Mouse (Mus musculus) G1E-ER4 (cell line): ENCODE data around the gene Serpina9. TPM values are rescaled to one million over a fixed set of nuclear protein-coding genes. Genes with fewer than 3 reads are reported as not detected.

Experiments
- GATA1 ChIP-seq: IDR thresholded peaks from one replicate; pipeline ENCODE4 v1.8.0; 2012; ENCODE audit warnings: low read length, inconsistent platforms
- polyA plus RNA-seq: library from polyadenylated mRNA; stranded (reverse); fragments of >175 nt; gene quantifications from 2 replicates; pipeline ENCODE4 v1.2.3, GENCODE M21; 2012

Gene Serpina9
- polyA plus RNA-seq, 1 experiment, result not detected

DNA sequence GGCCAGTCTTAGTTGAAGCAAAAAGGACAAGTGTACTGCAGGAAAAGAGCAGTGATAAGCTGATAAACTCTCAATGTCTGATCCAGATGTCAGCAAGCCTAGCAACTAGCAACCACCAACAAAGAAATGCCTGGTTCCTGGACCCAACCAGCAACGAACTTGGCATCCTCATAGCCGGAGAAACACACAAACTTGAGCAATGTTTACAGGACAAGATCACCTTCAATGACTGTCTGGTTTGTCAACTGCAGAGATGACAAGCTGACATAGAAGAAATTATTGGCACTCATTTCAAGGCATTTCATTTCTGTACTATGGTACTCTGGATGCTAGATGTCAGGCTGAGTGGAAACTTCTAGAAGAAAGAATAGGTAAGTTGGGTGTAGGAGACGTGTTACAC, 46.8 kb downstream of the Serpina9 start:
- no peak for TF ChIP-seq GATA1

DNA sequence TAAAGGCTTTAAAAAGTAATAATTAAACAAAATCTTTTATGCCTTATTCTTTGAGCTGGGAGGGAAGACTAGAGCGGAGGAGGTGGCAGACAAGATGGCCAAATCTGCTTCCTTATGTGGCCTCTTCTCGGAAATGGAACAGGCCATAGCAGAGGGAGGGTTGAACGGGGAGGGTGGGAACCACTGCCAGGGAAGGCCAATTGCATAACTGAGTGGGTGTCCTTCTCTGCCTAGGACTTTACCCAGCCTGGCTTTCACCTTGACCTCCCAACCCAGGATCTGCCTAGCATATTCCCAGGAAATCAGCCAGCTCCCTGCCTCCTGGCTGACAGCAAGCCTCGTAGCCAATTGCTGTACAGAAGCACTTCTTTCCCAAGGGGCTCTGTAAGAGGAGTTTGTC, 50.3 kb downstream of the Serpina9 start:
- TF ChIP-seq GATA1, result no peak

DNA sequence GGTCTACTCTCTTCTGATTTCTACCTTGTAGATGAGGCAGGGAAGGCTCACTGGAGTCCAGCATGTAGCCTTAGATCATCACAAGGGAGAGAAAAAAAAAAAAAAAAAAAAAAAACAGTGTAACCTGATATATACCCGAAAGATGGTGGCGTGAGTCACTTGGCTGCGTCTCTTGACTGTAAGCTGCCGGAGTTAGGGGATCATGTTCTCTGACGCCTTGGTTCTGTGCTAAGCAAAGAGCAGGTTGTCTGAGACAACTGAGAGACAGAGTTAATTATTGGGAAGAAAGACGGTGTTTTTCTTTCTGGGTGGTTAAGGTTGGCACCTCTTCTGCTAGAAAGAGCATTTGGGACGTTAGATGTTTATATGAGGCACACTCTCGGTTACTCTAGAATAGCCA, 50.7 kb downstream of the Serpina9 start:
- TF ChIP-seq GATA1, result no peak

DNA sequence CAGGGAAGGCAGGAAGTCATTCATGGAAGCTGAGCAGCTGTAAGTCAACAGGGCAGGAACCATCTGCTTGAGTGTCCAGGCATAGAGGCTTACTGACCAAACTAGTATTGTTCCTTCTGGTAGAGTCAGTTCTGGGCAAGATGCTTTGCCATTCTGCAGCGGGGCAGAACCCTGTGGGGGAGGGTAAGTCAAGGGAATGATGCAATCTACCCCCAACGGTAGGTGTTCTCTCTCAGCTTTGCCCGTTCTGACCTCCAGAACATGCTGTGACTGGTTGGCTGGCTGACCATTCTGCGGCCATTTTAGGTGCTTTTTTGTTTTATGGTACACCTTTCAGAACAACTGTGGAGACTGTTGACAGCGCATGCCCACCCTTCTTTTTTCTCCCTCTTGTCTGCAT, 51.2 kb downstream of the Serpina9 start:
- TF ChIP-seq GATA1, result no peak

DNA sequence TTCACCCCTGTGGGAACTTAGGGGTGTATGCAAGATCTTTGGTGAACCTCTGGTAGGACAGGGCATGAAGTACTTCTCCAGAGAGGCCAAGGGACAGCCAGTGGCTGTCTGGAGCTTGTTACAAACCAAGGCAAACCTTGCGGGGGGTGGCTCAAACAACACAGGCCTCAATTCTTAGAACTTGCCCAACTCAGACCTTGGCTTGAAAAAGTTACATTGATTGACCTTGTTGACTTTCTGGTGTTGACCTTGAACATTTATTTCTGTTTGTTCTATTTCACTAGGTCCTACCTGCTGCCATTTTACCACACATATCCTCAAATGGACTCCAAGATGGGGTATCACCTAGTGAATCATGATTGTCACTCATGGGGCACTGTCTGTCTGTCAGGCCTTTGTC, 51.8 kb downstream of the Serpina9 start:
- no peak for TF ChIP-seq GATA1

DNA sequence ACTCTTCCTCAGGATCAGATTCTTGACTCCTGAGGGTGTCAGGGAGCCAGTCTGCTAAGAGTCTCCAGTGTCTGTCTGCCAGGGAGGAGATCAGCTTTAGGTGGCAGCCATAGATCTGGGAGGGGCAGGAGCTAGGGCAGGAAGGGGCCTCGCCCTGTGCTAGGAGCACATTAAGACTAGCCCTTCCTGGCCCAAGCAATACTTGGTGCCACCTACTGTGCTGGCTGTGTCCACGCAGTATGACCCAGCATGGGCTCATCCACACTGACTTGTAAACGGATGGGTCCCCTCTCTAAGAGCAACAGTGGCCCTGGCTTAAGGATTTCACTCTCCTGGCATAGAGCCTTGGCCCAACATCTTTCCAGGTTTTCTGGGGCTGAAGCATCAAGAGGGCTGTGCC, 54.8 kb downstream of the Serpina9 start, which contains the start of gene Serpina1e:
Serpina1e (minus strand) TSS at position 178 of the 400 bp plus-strand sequence.
- TF ChIP-seq GATA1, result no peak

DNA sequence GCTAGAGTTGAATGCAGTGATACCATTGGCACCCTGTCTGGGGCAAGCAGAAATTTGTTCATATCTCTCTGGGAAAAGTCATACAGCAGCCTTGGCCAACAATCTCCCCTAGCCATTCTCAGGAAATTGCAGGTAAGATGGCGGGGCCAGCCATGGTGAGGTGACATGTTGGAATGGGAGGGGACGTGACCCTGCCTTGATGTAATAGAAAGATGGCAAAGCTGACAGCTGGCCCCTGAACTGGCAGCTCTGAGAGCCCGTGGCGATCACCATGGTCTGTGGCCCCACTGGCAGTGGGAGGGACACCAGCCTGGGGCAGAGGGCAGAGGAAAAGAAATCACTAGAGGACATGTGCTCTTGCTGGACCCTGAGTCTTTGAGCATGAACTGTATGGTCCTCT, 67.3 kb downstream of the Serpina9 start:
- TF ChIP-seq GATA1, result no peak

Other genes starting within 250 kb of the Serpina9 start
- gene Serpina1d, start 240.2 kb downstream of the Serpina9 start, polyA plus RNA-seq, result not detected in 2 replicates
- gene Serpina1b, start 183.4 kb downstream of the Serpina9 start, polyA plus RNA-seq, result not detected in 2 replicates
- not detected in 2 replicates for gene Serpina1a, start 150.2 kb downstream of the Serpina9 start, polyA plus RNA-seq
- not detected in 2 replicates for gene Serpina1c, start 108.9 kb downstream of the Serpina9 start, polyA plus RNA-seq
- gene Serpina1e, start 54.8 kb downstream of the Serpina9 start, polyA plus RNA-seq, result not detected in 2 replicates
- not detected in 2 replicates for gene Serpina11, start 23.8 kb downstream of the Serpina9 start, polyA plus RNA-seq
- not detected in 2 replicates for gene Serpina12, start 30.7 kb upstream of the Serpina9 start, polyA plus RNA-seq
- not detected in 2 replicates for gene Serpina5, start 87.4 kb upstream of the Serpina9 start, polyA plus RNA-seq
- gene Serpina3a, start 99.0 kb upstream of the Serpina9 start, polyA plus RNA-seq, result not detected in 2 replicates
- not detected in 2 replicates for gene Serpina3b, start 114.2 kb upstream of the Serpina9 start, polyA plus RNA-seq
- gene Serpina3c, start 140.1 kb upstream of the Serpina9 start, polyA plus RNA-seq, result not detected in 2 replicates
- gene Serpina3f, start 200.8 kb upstream of the Serpina9 start, polyA plus RNA-seq, result not detected in 2 replicates
- not detected in 2 replicates for gene Serpina3g, start 222.5 kb upstream of the Serpina9 start, polyA plus RNA-seq
- gene Serpina3i, start 249.4 kb upstream of the Serpina9 start, polyA plus RNA-seq, result not detected in 2 replicates